Mouse (Mus musculus) E14TG2a.4 (cell line): Measurements from ENCODE around the gene Masp2.

Experiments used
- CTCF ChIP-seq: conservative IDR thresholded peaks from 2 replicates; pipeline ENCODE4 v1.5.1; 2014; ENCODE audit warnings: low read length
- NANOG ChIP-seq: IDR thresholded peaks from 2 replicates; pipeline ENCODE4 v1.6.1; 2014; ENCODE audit warnings: borderline replicate concordance, low read length, mixed read lengths
- POU5F1 ChIP-seq: IDR thresholded peaks from 2 replicates; pipeline ENCODE4 v1.6.1; 2014; ENCODE audit warnings: low read length, borderline replicate concordance

GRCm38 (mm10) chr4:148601871-148602270, 483 bp upstream of the Masp2 start:
- no peak for TF ChIP-seq CTCF
- no peak for TF ChIP-seq NANOG
- TF ChIP-seq POU5F1, result no peak
